Comparison of ENCODE assay signal across 8 mouse cellular contexts in genomic region chr19:23057739-23058501, GRCm38 (mm10).
DNase-seq lines count a peak whose midpoint lies in the region; ATAC-seq and TF ChIP-seq lines count a peak whose summit lies in the region.

No protein-coding gene starts in this region.

- in situ Hi-C loops in ES-E14 (cut with MboI; ENCODE audit: low sequenced_read_pairs in 2 of 2, unreplicated experiment in 2 of 2), result no loop called here

- H3K9ac ChIP-seq in ES-E14 (ENCODE audit: insufficient read depth, low read depth, low read length, poor library complexity, severe bottlenecking), result peak overlapping the region; percentile 71; the same call in 1 of the 2 replicates
- no peak overlapping the region for H3K9ac ChIP-seq in embryonic facial prominence, embryonic 15.5 days
- H3K9ac ChIP-seq in stomach, embryonic 15.5 days, result no peak overlapping the region

- 32% methylated on average over 11 of the region's 11 CpGs for WGBS in embryonic facial prominence, embryonic 15.5 days
- WGBS in stomach, embryonic 15.5 days, result 34% methylated on average over 11 of the region's 11 CpGs

- peak overlapping the region; percentile 97 for H3K27ac ChIP-seq in ES-E14 (ENCODE audit: insufficient read depth, low read depth, low read length, poor library complexity, severe bottlenecking)
- H3K27ac ChIP-seq in embryonic facial prominence, embryonic 15.5 days (replicated peaks), result peak overlapping the region; percentile 78
- peak overlapping the region; percentile 87 for H3K27ac ChIP-seq in stomach, embryonic 15.5 days

- peak overlapping the region; percentile 63 to 64 for H3K4me3 ChIP-seq in ES-E14 (ENCODE audit: insufficient read depth in 1 of 2, low read depth in 1 of 2, low read length in 2 of 2, poor library complexity in 1 of 2, severe bottlenecking in 1 of 2)
- H3K4me3 ChIP-seq in embryonic facial prominence, embryonic 15.5 days (replicated peaks), result peak overlapping the region; percentile 29
- peak overlapping the region; percentile 26; the same call in 1 of the 2 replicates for H3K4me3 ChIP-seq in stomach, embryonic 15.5 days (replicated peaks)

- peaks cover 2 to 9% of the 10 kb centered on the region in 2 experiments; a peak in 3 of 4 replicates for H3K4me1 ChIP-seq in ES-E14 (ENCODE audit: control insufficient read depth in 2 of 2, insufficient read depth in 2 of 2, low read length in 2 of 2, poor library complexity in 1 of 2)
- peaks cover 15% of the 10 kb centered on the region for H3K4me1 ChIP-seq in embryonic facial prominence, embryonic 15.5 days
- H3K4me1 ChIP-seq in stomach, embryonic 15.5 days, result peaks cover 25% of the 10 kb centered on the region; the same call in 1 of the 2 replicates

- H3K36me3 ChIP-seq in ES-E14 (ENCODE audit: control insufficient read depth, insufficient read depth, low read length, poor library complexity, severe bottlenecking), result peaks cover 10% of the 10 kb centered on the region
- no peaks in the 10 kb centered on the region for H3K36me3 ChIP-seq in embryonic facial prominence, embryonic 15.5 days
- no peaks in the 10 kb centered on the region for H3K36me3 ChIP-seq in stomach, embryonic 15.5 days

- DNase-seq in ES-E14 (ENCODE audit: low read depth, low spot score), result no peak
- peak; percentile 60 for DNase-seq in adrenal gland, postnatal 14 days
- DNase-seq in heart, postnatal 4 days, result peak; percentile 19
- peak; percentile 33 to 58 for DNase-seq in kidney, postnatal 4 days
- DNase-seq in lung, postnatal 25 days (ENCODE audit: low spot score), result peak; percentile 69
- DNase-seq in urinary bladder, postnatal 36 days (ENCODE audit: low spot score in 2 of 2), result no peak

- H3K9me3 ChIP-seq in ES-E14 (ENCODE audit: control insufficient read depth, insufficient read depth, low read depth, low read length), result no peaks in the 10 kb centered on the region
- no peaks in the 10 kb centered on the region for H3K9me3 ChIP-seq in embryonic facial prominence, embryonic 15.5 days (replicated peaks)
- no peaks in the 10 kb centered on the region for H3K9me3 ChIP-seq in stomach, embryonic 15.5 days

- 0 out of 2 replicates have a peak, but pooled peaks have one; percentile 8 for ATAC-seq in embryonic facial prominence, embryonic 15.5 days (ENCODE audit: insufficient number of reproducible peaks, low FRiP score, low TSS enrichment, low read depth)
- ATAC-seq in stomach, embryonic 15.5 days (ENCODE audit: insufficient read depth, low FRiP score, low read depth), result no peak

- no peaks in the 10 kb centered on the region for H3K27me3 ChIP-seq in embryonic facial prominence, embryonic 15.5 days
- H3K27me3 ChIP-seq in stomach, embryonic 15.5 days (replicated peaks), result no peaks in the 10 kb centered on the region

- peak overlapping the region; percentile 51 for H3K4me2 ChIP-seq in embryonic facial prominence, embryonic 15.5 days (replicated peaks)
- H3K4me2 ChIP-seq in stomach, embryonic 15.5 days, result peak overlapping the region; percentile 53

TF ChIP-seq in ES-E14, 5 proteins besides CTCF, POLR2A, EP300 and RAD21:
- no peak for TF ChIP-seq ZC3H11A (IDR thresholded peaks at IDR 0.05; ENCODE audit: borderline replicate concordance, low read depth, low read length)

Comparison
In these comparisons a context has a peak if more than half of its experiments do, and no peak if none do; other contexts are left out.
1. DNase-seq: peak in adrenal gland, postnatal 14 days (single experiment), heart, postnatal 4 days (single experiment), kidney, postnatal 4 days (2 of 2) and lung, postnatal 25 days (single experiment); none in ES-E14 (single experiment) and urinary bladder, postnatal 36 days (0 of 2).
2. Peak in every context shown above with its lines, with median percentiles within 50 percentile points of each other: H3K27ac ChIP-seq and H3K4me3 ChIP-seq.